Mouse (Mus musculus): ENCODE data around the gene Vav1. TPM values are rescaled to one million over a fixed set of nuclear protein-coding genes. Genes with fewer than 3 reads are reported as not detected.
A peak's percentile ranks its signal among the peaks of the same experiment; 100 is the strongest.

Gene Vav1
- total RNA-seq, 2 experiments from 2014 or later = 2.1 to 3.4 TPM

DNA sequence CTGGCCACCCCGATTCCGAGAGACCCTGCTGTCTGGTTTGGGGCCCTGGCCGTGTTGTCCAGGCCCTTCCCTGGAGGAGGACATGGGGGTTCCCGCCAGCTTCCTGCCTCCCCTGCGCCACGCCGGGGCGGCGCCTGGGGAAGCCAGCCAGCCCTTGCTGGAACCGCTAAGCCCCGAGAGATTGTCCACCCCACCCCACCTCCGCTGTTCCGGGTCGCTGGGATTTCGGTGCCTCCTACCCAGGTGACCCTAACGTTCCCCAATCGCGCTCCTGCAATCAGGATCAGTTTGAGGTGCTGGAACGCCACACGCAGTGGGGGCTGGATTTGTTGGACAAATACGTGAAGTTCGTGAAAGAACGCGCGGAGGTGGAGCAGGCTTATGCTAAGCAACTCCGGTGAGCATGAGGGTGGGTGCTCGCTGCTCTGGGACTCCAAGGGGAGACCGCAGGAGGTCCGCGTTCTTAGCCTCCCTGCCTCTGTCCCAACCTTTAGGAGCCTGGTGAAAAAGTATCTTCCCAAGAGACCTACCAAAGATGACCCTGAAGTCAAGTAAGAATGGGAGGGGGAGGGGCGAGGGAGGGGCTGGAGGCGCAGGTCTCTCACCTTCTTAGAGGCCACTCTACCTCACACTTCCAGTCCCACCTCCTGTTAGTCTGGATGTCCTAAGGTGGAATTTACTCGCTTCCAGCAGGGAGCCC is 28.3 kb upstream of the Vav1 start:
- peak in 1 of 2 experiments; percentile 60 for DNase-seq (ENCODE audit: low spot score in 2 of 2)

DNA sequence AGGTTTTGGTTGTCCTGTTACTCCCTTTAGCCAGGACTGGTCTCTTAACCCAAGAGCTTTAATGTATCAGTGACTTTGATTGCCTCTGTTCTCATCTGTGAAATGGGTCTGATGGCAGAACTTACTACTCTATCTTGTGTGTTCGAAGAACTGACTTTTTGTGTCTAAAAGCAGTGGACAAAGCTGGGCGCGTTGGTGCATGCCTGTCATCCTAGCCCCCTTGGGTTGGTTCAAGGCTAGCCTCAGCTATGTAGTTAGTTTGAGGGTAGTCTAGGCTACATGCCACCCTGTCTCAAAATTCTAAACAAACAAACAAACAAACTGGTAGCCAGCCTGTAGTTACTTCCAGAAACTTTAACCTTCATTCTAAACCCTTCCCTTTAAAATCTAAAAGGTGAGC is 27.5 kb upstream of the Vav1 start:
- DNase-seq (ENCODE audit: low spot score in 2 of 2) = no peak

DNA sequence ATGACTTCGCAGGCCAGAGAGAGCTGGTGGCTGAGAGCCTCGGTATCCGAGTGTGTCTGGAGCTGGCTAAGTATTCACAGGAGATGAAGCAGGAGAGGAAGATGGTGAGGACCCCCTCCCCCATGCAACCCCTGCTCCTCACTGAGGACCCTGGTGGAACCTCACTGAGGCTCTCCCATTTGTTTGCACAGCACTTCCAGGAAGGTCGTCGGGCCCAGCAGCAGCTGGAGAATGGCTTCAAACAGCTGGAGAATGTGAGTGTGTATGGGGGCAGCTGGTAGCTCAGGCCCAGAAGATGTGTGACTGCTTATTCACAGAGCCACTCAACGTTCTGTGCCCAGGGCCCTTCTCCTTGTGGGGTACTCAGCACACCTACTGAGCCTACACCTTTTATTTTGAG is 25.6 kb upstream of the Vav1 start:
- no peak for DNase-seq (ENCODE audit: low spot score in 2 of 2)

DNA sequence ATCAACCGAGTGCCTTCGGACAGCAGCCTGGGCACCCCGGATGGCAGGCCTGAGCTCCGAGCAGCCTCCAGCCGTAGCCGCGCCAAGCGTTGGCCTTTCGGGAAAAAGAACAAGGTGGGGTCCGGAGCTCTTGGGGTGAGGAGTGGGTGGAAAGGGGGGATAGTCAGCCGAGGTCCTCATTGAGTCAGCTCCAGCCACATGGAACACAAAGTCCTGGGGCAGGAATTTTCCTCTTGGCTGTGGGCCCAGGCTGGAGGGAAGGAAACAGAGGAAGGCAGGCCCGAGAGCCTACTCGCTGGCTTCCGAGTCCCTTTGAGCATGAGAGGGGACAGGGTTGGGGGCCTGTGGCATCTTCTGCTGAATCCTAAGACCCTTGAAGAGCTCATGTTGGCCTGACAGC is 23.5 kb upstream of the Vav1 start:
- DNase-seq (ENCODE audit: low spot score in 2 of 2) = no peak

DNA sequence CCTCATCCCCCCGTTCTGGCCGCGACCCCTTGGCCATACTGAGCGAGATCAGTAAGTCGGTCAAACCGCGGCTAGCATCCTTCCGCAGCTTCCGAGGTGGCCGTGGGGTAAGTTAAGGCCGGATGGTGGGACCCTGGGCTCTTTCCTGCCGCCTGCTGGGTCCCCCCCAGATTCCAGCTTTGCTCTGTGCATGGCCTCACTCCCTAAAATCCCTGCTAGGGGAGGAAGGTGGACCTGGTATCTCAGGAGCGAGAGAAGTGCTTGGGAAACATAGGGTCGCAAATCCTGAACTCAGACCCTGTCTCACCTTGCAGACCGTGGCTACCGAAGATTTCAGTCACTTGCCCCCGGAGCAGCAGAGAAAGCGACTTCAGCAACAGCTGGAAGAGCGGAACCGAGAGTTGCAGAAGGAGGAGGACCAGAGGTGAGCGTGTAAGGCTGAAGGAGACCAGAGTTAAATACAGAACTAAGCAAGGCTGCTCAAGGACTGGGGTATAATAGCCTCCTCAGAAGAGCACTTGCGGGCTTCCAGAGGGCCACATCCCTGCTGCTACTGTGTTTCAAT is 21.9 kb upstream of the Vav1 start:
- DNase-seq (ENCODE audit: low spot score in 2 of 2) = no peak

- DNase-seq (ENCODE audit: low spot score in 2 of 2) = no peak
Measured at GRCm38 (mm10) chr17:57258191-57258590, 20.7 kb upstream of the Vav1 start.

DNA sequence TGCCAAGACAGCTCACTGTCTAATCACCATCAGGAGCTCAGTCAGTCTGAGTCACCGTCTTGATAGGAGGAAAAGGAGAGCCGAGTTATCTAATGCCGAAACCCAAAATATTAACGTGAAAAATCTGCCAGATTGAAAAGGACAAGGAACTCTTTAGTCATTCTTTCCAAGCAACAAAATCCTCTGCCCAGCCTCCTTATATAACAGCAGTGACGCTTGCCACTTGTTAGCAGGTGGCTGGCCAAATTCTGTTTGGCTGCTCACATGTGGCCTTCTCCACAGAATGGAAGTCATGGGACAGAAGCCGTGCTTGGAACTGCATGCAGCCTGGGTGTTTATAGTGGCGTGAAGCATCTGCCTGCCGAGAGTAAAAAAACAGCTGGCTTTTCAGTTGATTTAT is 19.2 kb upstream of the Vav1 start:
- DNase-seq (ENCODE audit: low spot score in 2 of 2) = no peak

GRCm38 (mm10) chr17:57260351-57260750 is 18.5 kb upstream of the Vav1 start:
- no peak for DNase-seq (ENCODE audit: low spot score in 2 of 2)

DNA sequence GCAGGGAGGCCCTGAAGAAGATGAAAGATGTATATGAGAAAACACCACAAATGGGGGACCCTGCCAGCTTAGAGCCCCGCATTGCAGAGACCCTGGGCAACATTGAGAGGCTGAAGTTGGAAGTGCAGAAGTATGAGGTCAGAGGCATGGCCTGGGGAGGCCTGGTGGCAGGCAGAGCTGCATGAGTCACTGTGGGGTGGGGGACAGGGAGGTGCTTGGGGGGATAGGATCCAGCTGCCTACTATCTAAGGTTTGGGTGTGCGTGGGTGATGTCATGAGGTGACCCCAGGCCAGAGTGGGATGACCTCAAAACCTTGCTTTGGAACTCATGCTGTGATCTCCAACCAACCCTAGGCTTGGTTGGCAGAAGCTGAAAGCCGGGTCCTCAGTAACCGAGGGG is 17.6 kb upstream of the Vav1 start:
- DNase-seq (ENCODE audit: low spot score in 2 of 2) = no peak

GRCm38 (mm10) chr17:57261796-57262195 is 17.1 kb upstream of the Vav1 start:
- DNase-seq (ENCODE audit: low spot score in 2 of 2) = no peak

- DNase-seq (ENCODE audit: low spot score in 2 of 2) = peak in 1 of 2 experiments; percentile 9
Measured at GRCm38 (mm10) chr17:57262901-57263550, 15.9 kb upstream of the Vav1 start.

- peak in 1 of 2 experiments; percentile 7 for DNase-seq (ENCODE audit: low spot score in 2 of 2)
Measured at GRCm38 (mm10) chr17:57264164-57264563, 14.7 kb upstream of the Vav1 start.

GRCm38 (mm10) chr17:57264972-57265945 is 13.6 kb upstream of the Vav1 start:
- peak in 1 of 2 experiments; percentile 68 for DNase-seq (ENCODE audit: low spot score in 2 of 2)

DNA sequence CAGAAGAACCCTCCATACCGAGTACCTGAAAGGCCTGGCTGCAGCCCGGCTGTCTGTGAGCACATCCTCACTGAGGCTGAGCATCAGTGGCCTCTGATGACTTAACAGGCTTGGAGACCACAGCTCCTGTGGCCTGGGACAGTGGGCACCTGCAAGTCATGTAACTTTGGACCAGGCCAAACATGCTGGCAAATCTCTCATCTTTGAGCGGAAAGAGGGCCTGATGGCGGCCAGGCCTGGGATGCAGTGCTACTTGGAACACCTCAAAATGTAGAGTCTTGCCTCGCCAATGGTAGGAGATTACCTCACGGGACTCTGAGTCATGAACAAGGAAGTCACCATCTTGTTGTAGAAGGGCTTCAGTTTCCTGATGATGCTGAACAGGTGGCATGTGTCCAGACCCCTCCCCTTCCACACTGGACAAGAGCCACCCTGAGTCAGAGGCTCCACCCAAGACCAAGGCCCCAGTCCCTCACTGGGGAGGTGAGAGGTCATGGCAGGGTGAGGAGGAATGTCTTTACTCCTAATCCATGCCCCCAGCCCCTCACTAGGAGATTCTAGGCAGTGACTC is 11.3 kb upstream of the Vav1 start:
- no peak for DNase-seq (ENCODE audit: low spot score in 2 of 2)

- DNase-seq (ENCODE audit: low spot score in 2 of 2) = no peak
Measured at GRCm38 (mm10) chr17:57271301-57271700, 7.6 kb upstream of the Vav1 start.

DNA sequence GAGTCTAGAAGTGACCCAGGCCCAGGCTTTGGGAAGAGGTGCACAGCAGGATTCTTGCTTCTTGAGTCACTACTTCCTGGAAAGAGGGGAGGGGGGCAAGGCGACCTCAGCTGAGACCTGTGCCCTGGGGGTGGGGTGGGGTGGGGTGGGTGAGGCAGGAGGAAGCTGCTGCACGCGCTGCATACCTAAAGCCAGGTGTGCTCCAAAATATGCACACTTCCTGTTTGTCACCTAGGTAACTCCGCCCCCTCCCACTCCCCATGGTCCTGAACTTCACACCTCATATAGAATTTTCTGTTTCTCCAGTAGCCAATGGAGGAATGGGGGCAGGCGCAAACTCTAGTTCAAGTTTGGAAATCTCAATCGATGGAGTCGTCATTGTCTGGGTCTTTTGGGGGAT is 5.1 kb upstream of the Vav1 start:
- no peak for DNase-seq (ENCODE audit: low spot score in 2 of 2)

GRCm38 (mm10) chr17:57274686-57275085 is 4.2 kb upstream of the Vav1 start:
- no peak for DNase-seq (ENCODE audit: low spot score in 2 of 2)

GRCm38 (mm10) chr17:57275111-57275996 is 3.5 kb upstream of the Vav1 start:
- DNase-seq (ENCODE audit: low spot score in 2 of 2) = peak; percentile 63 to 82

DNA sequence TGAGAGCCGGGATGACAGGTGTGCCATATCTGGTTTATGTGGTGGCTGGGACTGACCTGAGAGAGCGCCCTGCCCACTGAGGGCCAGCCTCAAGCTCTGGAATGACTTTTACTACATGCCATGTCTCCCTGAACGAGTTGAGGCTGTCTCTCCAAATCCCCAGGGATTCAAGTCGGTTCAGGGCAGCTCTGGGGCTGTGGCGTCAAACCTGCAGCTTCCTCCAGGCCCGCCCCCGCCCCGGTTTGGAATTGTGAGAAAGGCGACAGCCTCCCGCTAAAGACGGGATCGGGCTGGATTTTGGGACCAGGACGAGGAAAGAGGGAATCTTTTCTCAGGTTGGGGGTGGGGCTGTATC is 2.9 kb upstream of the Vav1 start:
- no peak for DNase-seq (ENCODE audit: low spot score in 2 of 2)

DNA sequence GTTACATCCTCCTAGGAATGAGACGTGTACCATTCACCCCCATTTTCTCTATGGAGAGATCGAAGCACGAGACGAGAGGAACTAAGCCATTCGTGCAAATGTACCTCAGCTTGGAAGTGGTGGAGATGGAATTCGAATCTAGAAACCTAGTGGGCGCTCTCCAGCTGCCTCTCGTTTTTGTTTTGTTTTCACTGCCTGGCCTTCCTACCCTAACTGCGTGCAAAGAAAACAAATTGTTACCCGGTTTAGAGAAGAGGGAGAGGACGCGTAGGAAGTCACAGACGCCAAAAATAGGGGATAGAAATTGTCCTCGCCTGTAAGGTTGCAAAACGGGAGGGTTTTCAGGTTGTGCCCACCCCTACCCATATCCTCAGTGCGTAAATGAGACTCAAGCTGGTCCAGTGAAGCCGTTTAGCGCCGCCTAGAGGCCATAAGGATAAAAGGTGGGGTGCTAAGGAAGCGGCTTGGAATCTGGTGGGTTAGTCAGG is 2.2 kb upstream of the Vav1 start:
- DNase-seq (ENCODE audit: low spot score in 2 of 2) = peak in 1 of 2 experiments; percentile 70

All from gastrocnemius, postnatal 4 days (tissue).